Comparison of ENCODE assay signal across 8 mouse cellular contexts in the genomic region with DNA sequence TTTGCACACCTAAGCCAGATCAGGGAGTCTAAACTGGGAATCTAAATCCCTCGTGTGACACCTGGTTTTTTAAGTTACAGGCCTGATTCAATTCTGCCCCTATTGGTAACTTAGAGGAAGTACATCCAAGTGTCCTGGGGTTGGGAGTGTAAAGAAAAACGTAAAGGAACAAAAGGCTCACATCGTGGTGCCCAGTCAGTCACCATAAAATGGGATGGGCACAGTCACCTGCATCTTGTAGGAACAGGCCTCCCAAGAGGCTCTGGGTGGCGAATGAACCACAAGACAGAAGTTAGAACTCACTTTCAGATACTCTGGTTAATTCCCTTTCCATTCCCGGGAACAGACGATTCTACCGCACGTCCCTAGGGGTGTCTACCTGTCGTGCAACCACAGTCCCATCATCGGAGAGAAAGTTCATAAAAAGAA. TPM values are rescaled to one million over a fixed set of nuclear protein-coding genes. Genes with fewer than 3 reads are reported as not detected.
DNase-seq lines count a peak whose midpoint lies in the region; ATAC-seq lines count a peak whose summit lies in the region.

No protein-coding gene starts in this region.

- H3K27ac ChIP-seq in kidney, embryonic 14.5 days (ENCODE audit: low read depth, low read length): no peak overlapping the region
- no peak overlapping the region for H3K27ac ChIP-seq in liver, embryonic 15.5 days (replicated peaks)
- H3K27ac ChIP-seq in stomach, embryonic 16.5 days (ENCODE audit: low read length): peak overlapping the region; percentile 91

- H3K36me3 ChIP-seq in kidney, embryonic 14.5 days (ENCODE audit: control insufficient read depth, insufficient read depth, low read length): no peaks in the 10 kb centered on the region
- no peaks in the 10 kb centered on the region for H3K36me3 ChIP-seq in liver, embryonic 15.5 days (replicated peaks)
- H3K36me3 ChIP-seq in stomach, embryonic 16.5 days (ENCODE audit: control insufficient read depth, insufficient read depth, low read length): no peaks in the 10 kb centered on the region

- H3K9ac ChIP-seq in kidney, embryonic 14.5 days (ENCODE audit: low read depth, low read length): peak overlapping the region; percentile 66
- no peak overlapping the region for H3K9ac ChIP-seq in liver, embryonic 15.5 days
- peak overlapping the region; percentile 71 for H3K9ac ChIP-seq in stomach, embryonic 16.5 days (ENCODE audit: low read length)

- H3K27me3 ChIP-seq in kidney, embryonic 14.5 days (ENCODE audit: control insufficient read depth, insufficient read depth, low read length): no peaks in the 10 kb centered on the region
- peaks cover 32% of the 10 kb centered on the region for H3K27me3 ChIP-seq in liver, embryonic 15.5 days
- H3K27me3 ChIP-seq in stomach, embryonic 16.5 days (ENCODE audit: control insufficient read depth, insufficient read depth, low read length): no peaks in the 10 kb centered on the region

- 2% methylated on average over 10 of the region's 10 CpGs for WGBS in kidney, embryonic 14.5 days
- 6% methylated on average over 10 of the region's 10 CpGs for WGBS in liver, embryonic 15.5 days (ENCODE audit: insufficient replicate concordance)
- WGBS in stomach, embryonic 16.5 days: 9% methylated on average over 10 of the region's 10 CpGs

- H3K9me3 ChIP-seq in kidney, embryonic 14.5 days (ENCODE audit: control insufficient read depth, low read length): no peaks in the 10 kb centered on the region
- no peaks in the 10 kb centered on the region for H3K9me3 ChIP-seq in liver, embryonic 15.5 days (replicated peaks)
- H3K9me3 ChIP-seq in stomach, embryonic 16.5 days (replicated peaks; ENCODE audit: control insufficient read depth, low read length): no peaks in the 10 kb centered on the region

- peaks cover 10% of the 10 kb centered on the region for H3K4me1 ChIP-seq in kidney, embryonic 14.5 days (ENCODE audit: control insufficient read depth, insufficient read depth, low read length)
- peaks cover 60% of the 10 kb centered on the region for H3K4me1 ChIP-seq in liver, embryonic 15.5 days (replicated peaks)
- peaks cover 11% of the 10 kb centered on the region for H3K4me1 ChIP-seq in stomach, embryonic 16.5 days (ENCODE audit: control insufficient read depth, insufficient read depth, low read length)

- no peak for ATAC-seq in kidney, embryonic 14.5 days (ENCODE audit: low FRiP score, low TSS enrichment)
- ATAC-seq in liver, embryonic 15.5 days (ENCODE audit: insufficient read depth): no peak
- no peak for ATAC-seq in stomach, embryonic 16.5 days (ENCODE audit: insufficient read depth, low FRiP score)

- peak overlapping the region; percentile 57 for H3K4me3 ChIP-seq in kidney, embryonic 14.5 days (ENCODE audit: low read length)
- H3K4me3 ChIP-seq in liver, embryonic 15.5 days (replicated peaks): peak overlapping the region; percentile 63
- H3K4me3 ChIP-seq in stomach, embryonic 16.5 days (replicated peaks; ENCODE audit: low read length): peak overlapping the region; percentile 69

- peak overlapping the region; percentile 87 for H3K4me2 ChIP-seq in kidney, embryonic 14.5 days (replicated peaks; ENCODE audit: low read depth, low read length)
- H3K4me2 ChIP-seq in liver, embryonic 15.5 days: peak overlapping the region; percentile 89
- peak overlapping the region; percentile 89 for H3K4me2 ChIP-seq in stomach, embryonic 16.5 days (ENCODE audit: low read depth, low read length)

- no peak for DNase-seq in kidney, postnatal 10 days
- peak; percentile 90 for DNase-seq in R1 (ENCODE audit: low read depth, low spot score)
- peak; percentile 71 for DNase-seq in forelimb bud, embryonic 11.5 days (ENCODE audit: low read depth, low spot score)
- no peak for DNase-seq in adrenal gland, adult 8-10 months
- DNase-seq in frontal cortex, postnatal 36 days (ENCODE audit: low spot score in 2 of 2): no peak

RNA-seq across cellular contexts. Expression of a gene that starts 2.3 kb away (rescaled TPM):
- polyA plus RNA-seq in kidney, embryonic 14.5 days (2014; fragmentation: Nextera tagmentation; extraction: Ambion mirVana): 28.0 TPM in 2 replicates
- 4.7 and 5.2 TPM in 2 replicates for polyA plus RNA-seq in liver, embryonic 15.5 days (2015; fragmentation: Nextera tagmentation; extraction: Ambion mirVana)
- 24.2 and 31.3 TPM in 2 replicates for polyA plus RNA-seq in stomach, embryonic 16.5 days (2015; fragmentation: Nextera tagmentation; extraction: Ambion mirVana)
- 10 to 100 TPM; 16.3 to 73.4 (median 57.0) TPM for total RNA-seq in adrenal gland, adult 8-10 months (2022)

Comparison
In these comparisons a context has a peak if more than half of its experiments do, and no peak if none do; other contexts are left out.
1. DNase-seq: peak in R1 (single experiment) and forelimb bud, embryonic 11.5 days (single experiment); none in kidney, postnatal 10 days (single experiment), adrenal gland, adult 8-10 months (single experiment) and frontal cortex, postnatal 36 days (0 of 2).
2. Peak in every context shown above with its lines, with median percentiles within 50 percentile points of each other: H3K4me2 ChIP-seq and H3K4me3 ChIP-seq.